Mouse (Mus musculus): ENCODE results near the gene Cntrob.

GRCm38 (mm10) chr11:69311266-69311665 is 12.3 kb downstream of the Cntrob start:
- TF ChIP-seq CTCF (IDR thresholded peaks at IDR 0.05; ENCODE audit: low read depth) (no peak), EP300 (IDR thresholded peaks at IDR 0.05; ENCODE audit: low read depth) (no peak)
